In genomic region chr1:92178021-92178895, GRCm38 (mm10) we compare ENCODE assay signal across 8 mouse cellular contexts. TPM values are rescaled to one million over a fixed set of nuclear protein-coding genes. Genes with fewer than 3 reads are reported as not detected.
DNase-seq lines count a peak whose midpoint lies in the region; ATAC-seq and TF ChIP-seq lines count a peak whose summit lies in the region.

No protein-coding gene starts in this region.

- peaks cover 38% of the 10 kb centered on the region for H3K4me1 ChIP-seq in embryonic facial prominence, embryonic 13.5 days
- H3K4me1 ChIP-seq in midbrain, embryonic 16.5 days (ENCODE audit: control insufficient read depth, insufficient read depth, low read length), result peaks cover 40% of the 10 kb centered on the region

- H3K4me3 ChIP-seq in layer of hippocampus, adult 2 months, result peak overlapping the region; percentile 79
- peak overlapping the region; percentile 85 for H3K4me3 ChIP-seq in embryonic facial prominence, embryonic 13.5 days
- H3K4me3 ChIP-seq in midbrain, embryonic 16.5 days (ENCODE audit: low read depth, low read length), result peak overlapping the region; percentile 89

- no peaks in the 10 kb centered on the region for H3K36me3 ChIP-seq in embryonic facial prominence, embryonic 13.5 days
- no peaks in the 10 kb centered on the region for H3K36me3 ChIP-seq in midbrain, embryonic 16.5 days (ENCODE audit: control insufficient read depth, insufficient read depth, low read length)

- 16% methylated on average over 10 of the region's 10 CpGs for WGBS in embryonic facial prominence, embryonic 13.5 days
- 7% methylated on average over 10 of the region's 10 CpGs for WGBS in midbrain, embryonic 16.5 days

- H3K9me3 ChIP-seq in embryonic facial prominence, embryonic 13.5 days, result no peaks in the 10 kb centered on the region
- no peaks in the 10 kb centered on the region for H3K9me3 ChIP-seq in midbrain, embryonic 16.5 days (replicated peaks; ENCODE audit: control insufficient read depth, low read length, poor library complexity, severe bottlenecking)

- H3K27ac ChIP-seq in layer of hippocampus, adult 2 months, result peak overlapping the region; percentile 92
- H3K27ac ChIP-seq in embryonic facial prominence, embryonic 13.5 days, result peak overlapping the region; percentile 76
- H3K27ac ChIP-seq in midbrain, embryonic 16.5 days (ENCODE audit: low read length), result peak overlapping the region; percentile 43

- peak in 1 of 2 experiments; percentile 21 for DNase-seq in layer of hippocampus, adult 2 months (ENCODE audit: low spot score in 2 of 2)
- DNase-seq in layer of hippocampus, postnatal 10 days (ENCODE audit: low spot score in 2 of 2), result no peak
- peak; percentile 56 for DNase-seq in MN1 (ENCODE audit: low spot score)
- DNase-seq in induced T-regulatory cell, adult 2 months (ENCODE audit: low read depth), result peak; percentile 61
- DNase-seq in c-Kit-positive CD71-positive TER-119-positive erythroid progenitor cells, embryonic 14.5 days (ENCODE audit: low spot score), result no peak
- no peak for DNase-seq in gastrocnemius, postnatal 4 days (ENCODE audit: low spot score in 2 of 2)

- no peaks in the 10 kb centered on the region for H3K27me3 ChIP-seq in embryonic facial prominence, embryonic 13.5 days
- no peaks in the 10 kb centered on the region for H3K27me3 ChIP-seq in midbrain, embryonic 16.5 days (ENCODE audit: control insufficient read depth, insufficient read depth, low read depth, low read length)

- peak overlapping the region; percentile 90 for H3K9ac ChIP-seq in embryonic facial prominence, embryonic 13.5 days
- peak overlapping the region; percentile 80 for H3K9ac ChIP-seq in midbrain, embryonic 16.5 days (ENCODE audit: low read depth, low read length)

- H3K4me2 ChIP-seq in embryonic facial prominence, embryonic 13.5 days, result peak overlapping the region; percentile 76
- peak overlapping the region; percentile 67 for H3K4me2 ChIP-seq in midbrain, embryonic 16.5 days (ENCODE audit: low read length)

- peak; percentile 56 for TF ChIP-seq CTCF in layer of hippocampus, adult 2 months (conservative IDR thresholded peaks at IDR 0.05)

- no peak for ATAC-seq in embryonic facial prominence, embryonic 13.5 days (ENCODE audit: insufficient number of reproducible peaks, insufficient read depth, low FRiP score, low TSS enrichment, low read depth)
- ATAC-seq in midbrain, embryonic 16.5 days, result no peak

RNA-seq across cellular contexts. Expression of gene Hdac4, which starts 17.2 kb away (rescaled TPM):
- total RNA-seq in layer of hippocampus, adult 2 months (2021), result 100 to 1,000 TPM in 1 of 2 experiments, 10 to 100 TPM in 1; 97.2 to 106 TPM
- total RNA-seq in layer of hippocampus, postnatal 10 days (2021), result 10 to 100 TPM; 82.4 to 96.9 TPM
- polyA plus RNA-seq in embryonic facial prominence, embryonic 13.5 days (2015; fragmentation: Nextera tagmentation; extraction: Ambion mirVana), result 34.6 and 34.7 TPM in 2 replicates
- polyA plus RNA-seq in midbrain, embryonic 16.5 days (2015; fragmentation: Nextera tagmentation; extraction: Ambion mirVana), result 24.8 and 25.3 TPM in 2 replicates
- total RNA-seq in gastrocnemius, postnatal 4 days (2021), result 10 to 100 TPM; 59.1 to 62.9 TPM

Comparison
In these comparisons a context has a peak if more than half of its experiments do, and no peak if none do; other contexts are left out.
1. DNase-seq: peak in MN1 (single experiment) and induced T-regulatory cell, adult 2 months (single experiment); none in layer of hippocampus, postnatal 10 days (0 of 2), c-Kit-positive CD71-positive TER-119-positive erythroid progenitor cells, embryonic 14.5 days (single experiment) and gastrocnemius, postnatal 4 days (0 of 2).
2. Peak in every context shown above with its lines, with median percentiles within 50 percentile points of each other: H3K27ac ChIP-seq and H3K4me3 ChIP-seq.